28 mouse cellular contexts compared by ENCODE assay signal in the genomic region with DNA sequence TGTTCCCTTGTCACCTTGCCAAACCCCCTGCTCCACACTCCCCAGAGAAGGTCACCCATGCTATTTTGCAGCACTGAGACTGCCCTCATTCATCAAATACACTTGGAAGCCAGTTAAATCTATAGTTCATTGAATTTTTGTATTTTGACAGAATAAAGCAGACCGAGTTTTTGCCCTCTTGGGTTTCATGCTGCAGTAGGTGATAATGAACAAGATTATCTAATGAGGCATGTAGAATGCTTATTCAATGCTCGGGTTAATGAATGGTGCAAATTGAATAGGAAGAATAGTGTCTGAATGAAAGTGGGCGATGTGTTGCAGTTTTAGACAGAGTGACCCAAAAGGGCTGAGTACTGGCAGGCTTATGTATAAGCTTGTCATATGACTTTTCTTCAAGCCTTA. TPM values are rescaled to one million over a fixed set of nuclear protein-coding genes. Genes with fewer than 3 reads are reported as not detected.
DNase-seq lines count a peak whose midpoint lies in the region; ATAC-seq lines count a peak whose summit lies in the region.
"Had no signal": no experiment of that assay in that cellular context is flagged by ENCODE, and none has a peak within 500 bp of the region (broad histone marks: within the 10 kb centered on the region; RNA-seq: fewer than 3 reads in every experiment).

No protein-coding gene starts in this region.

- 16% methylated on average over 3 of the region's 3 CpGs for WGBS in forebrain, embryonic 13.5 days
- WGBS in forebrain, embryonic 10.5 days: 39% methylated on average over 3 of the region's 3 CpGs
- 4% methylated on average over 3 of the region's 3 CpGs for WGBS in forebrain, embryonic 15.5 days
- 28% methylated on average over 3 of the region's 3 CpGs for WGBS in hindbrain, embryonic 16.5 days

- DNase-seq in forebrain, embryonic 10.5 days (ENCODE audit: extremely low spot score, low spot score): no peak
- peak; percentile 41 for DNase-seq in Muller cell, postnatal 12 days (ENCODE audit: inconsistent ontology term)
- DNase-seq in layer of hippocampus, adult 18-20 months (ENCODE audit: low spot score in 2 of 2): no peak
- no peak for DNase-seq in adrenal gland, postnatal 14 days
- DNase-seq: adrenal gland, adult 2 months; cerebellum, adult 9-10 months; gastrocnemius, postnatal 14 days; kidney, adult 11 months; kidney, postnatal 14 days; lung, embryonic 14.5 days; lung, postnatal 14 days; right cerebral cortex, postnatal 14 days; thymus, postnatal 14 days had no signal

- H3K4me3 ChIP-seq in forebrain, embryonic 13.5 days: no peak overlapping the region
- H3K4me3 ChIP-seq in forebrain, embryonic 10.5 days: no peak overlapping the region
- H3K4me3 ChIP-seq in forebrain, embryonic 15.5 days: no peak overlapping the region
- no peak overlapping the region for H3K4me3 ChIP-seq in hindbrain, embryonic 16.5 days (ENCODE audit: low read length)
- H3K4me3 ChIP-seq: erythroblast, embryonic 14.5 days; heart, embryonic 10.5 days; heart, embryonic 15.5 days; left cerebral cortex, adult 2 months; limb, embryonic 12.5 days; liver, embryonic 15.5 days; midbrain, embryonic 10.5 days; myocyte; neural tube, embryonic 12.5 days had no signal

- no peaks in the 10 kb centered on the region for H3K9me3 ChIP-seq in forebrain, embryonic 13.5 days (replicated peaks)
- no peaks in the 10 kb centered on the region; the same call in 1 of the 2 replicates for H3K9me3 ChIP-seq in forebrain, embryonic 10.5 days
- no peaks in the 10 kb centered on the region for H3K9me3 ChIP-seq in forebrain, embryonic 15.5 days
- H3K9me3 ChIP-seq in hindbrain, embryonic 16.5 days (ENCODE audit: control insufficient read depth, low read length): no peaks in the 10 kb centered on the region
- H3K9me3 ChIP-seq: heart, embryonic 10.5 days; heart, embryonic 15.5 days; limb, embryonic 12.5 days; liver, embryonic 15.5 days; midbrain, embryonic 10.5 days; neural tube, embryonic 12.5 days had no signal

- peak; percentile 70 for ATAC-seq in forebrain, embryonic 13.5 days
- ATAC-seq in forebrain, embryonic 15.5 days (replicated peaks): peak; percentile 53; the same call in 1 of the 2 replicates
- ATAC-seq in hindbrain, embryonic 16.5 days: peak; percentile 61; the same call in 1 of the 2 replicates
- ATAC-seq: CD4-positive, CD25-positive, alpha-beta regulatory T cell, adult 4 months; midbrain, embryonic 16.5 days had no signal

- H3K4me2 ChIP-seq in forebrain, embryonic 13.5 days: no peak overlapping the region
- no peak overlapping the region for H3K4me2 ChIP-seq in forebrain, embryonic 15.5 days (replicated peaks)
- H3K4me2 ChIP-seq in hindbrain, embryonic 16.5 days (ENCODE audit: low read length): no peak overlapping the region
- H3K4me2 ChIP-seq: heart, embryonic 15.5 days; limb, embryonic 12.5 days; liver, embryonic 15.5 days; lung, embryonic 14.5 days; neural tube, embryonic 12.5 days had no signal

- H3K27me3 ChIP-seq in forebrain, embryonic 13.5 days: no peaks in the 10 kb centered on the region
- H3K27me3 ChIP-seq in forebrain, embryonic 10.5 days (ENCODE audit: poor library complexity, severe bottlenecking): no peaks in the 10 kb centered on the region; the same call in 1 of the 2 replicates
- H3K27me3 ChIP-seq in forebrain, embryonic 15.5 days: no peaks in the 10 kb centered on the region
- no peaks in the 10 kb centered on the region for H3K27me3 ChIP-seq in hindbrain, embryonic 16.5 days (replicated peaks; ENCODE audit: control insufficient read depth, insufficient read depth, low read length)
- H3K27me3 ChIP-seq: heart, embryonic 15.5 days; limb, embryonic 12.5 days; liver, embryonic 15.5 days; neural tube, embryonic 12.5 days had no signal

- H3K4me1 ChIP-seq in forebrain, embryonic 13.5 days: peaks cover 10% of the 10 kb centered on the region
- peaks cover 10% of the 10 kb centered on the region; the same call in 1 of the 2 replicates for H3K4me1 ChIP-seq in forebrain, embryonic 10.5 days
- H3K4me1 ChIP-seq in forebrain, embryonic 15.5 days: peaks cover 8% of the 10 kb centered on the region
- H3K4me1 ChIP-seq in hindbrain, embryonic 16.5 days (ENCODE audit: control insufficient read depth, insufficient read depth, low read depth, low read length): 0 out of 2 replicates have a peak, but pooled peaks cover 3% of the 10 kb centered on the region
- H3K4me1 ChIP-seq: heart, embryonic 10.5 days; heart, embryonic 15.5 days; limb, embryonic 12.5 days; liver, embryonic 15.5 days; midbrain, embryonic 10.5 days; neural tube, embryonic 12.5 days had no signal

- no peaks in the 10 kb centered on the region for H3K36me3 ChIP-seq in forebrain, embryonic 13.5 days (ENCODE audit: poor library complexity, severe bottlenecking)
- H3K36me3 ChIP-seq in forebrain, embryonic 10.5 days (replicated peaks): no peaks in the 10 kb centered on the region
- no peaks in the 10 kb centered on the region for H3K36me3 ChIP-seq in forebrain, embryonic 15.5 days
- H3K36me3 ChIP-seq in hindbrain, embryonic 16.5 days (ENCODE audit: control insufficient read depth, insufficient read depth, low read length): no peaks in the 10 kb centered on the region
- H3K36me3 ChIP-seq: heart, embryonic 10.5 days; heart, embryonic 15.5 days; limb, embryonic 12.5 days; liver, embryonic 15.5 days; midbrain, embryonic 10.5 days; neural tube, embryonic 12.5 days had no signal

- H3K9ac ChIP-seq in forebrain, embryonic 13.5 days: no peak overlapping the region
- no peak overlapping the region for H3K9ac ChIP-seq in forebrain, embryonic 15.5 days (replicated peaks)
- H3K9ac ChIP-seq in hindbrain, embryonic 16.5 days (ENCODE audit: low read depth, low read length): no peak overlapping the region
- H3K9ac ChIP-seq: heart, embryonic 15.5 days; limb, embryonic 12.5 days; liver, embryonic 15.5 days; lung, embryonic 14.5 days; neural tube, embryonic 12.5 days had no signal

- no peak overlapping the region for H3K27ac ChIP-seq in forebrain, embryonic 13.5 days
- H3K27ac ChIP-seq in forebrain, embryonic 10.5 days: no peak overlapping the region
- H3K27ac ChIP-seq in forebrain, embryonic 15.5 days (replicated peaks): no peak overlapping the region
- no peak overlapping the region for H3K27ac ChIP-seq in hindbrain, embryonic 16.5 days (ENCODE audit: low read depth, low read length)
- H3K27ac ChIP-seq: heart, embryonic 10.5 days; heart, embryonic 15.5 days; left cerebral cortex, adult 2 months; limb, embryonic 12.5 days; liver, embryonic 15.5 days; midbrain, embryonic 10.5 days; neural tube, embryonic 12.5 days had no signal

RNA-seq across cellular contexts. Expression of gene Il12rb2, which starts 29.3 kb away (rescaled TPM):
- polyA plus RNA-seq in forebrain, embryonic 13.5 days (2015; fragmentation: Nextera tagmentation; extraction: Ambion mirVana): not detected in 2 replicates
- 0.07 TPM in 1 of 2 replicates, not detected in the other for polyA plus RNA-seq in forebrain, embryonic 10.5 days (2016; fragmentation: Nextera tagmentation; extraction: Ambion mirVana)
- polyA plus RNA-seq in forebrain, embryonic 15.5 days (2015; fragmentation: Nextera tagmentation; extraction: Ambion mirVana): 0.10 TPM in 1 of 2 replicates, not detected in the other
- polyA plus RNA-seq in hindbrain, embryonic 16.5 days (2015; fragmentation: Nextera tagmentation; extraction: Ambion mirVana): 0.08 and 0.10 TPM in 2 replicates
- total RNA-seq in layer of hippocampus, adult 18-20 months (2021): not detected
- 0.11 and 0.23 TPM in 2 replicates for total RNA-seq in adrenal gland, postnatal 14 days (2021)
- total RNA-seq: layer of hippocampus, postnatal 14 days had no signal
- polyA plus RNA-seq: erythroblast, embryonic 14.5 days; limb, embryonic 12.5 days; myocyte had no signal
